Mouse (Mus musculus): ENCODE measurements around the gene Myo15.

- TF ChIP-seq GATA1 (IDR thresholded peaks at IDR 0.05; ENCODE audit: borderline replicate concordance, low read length) = no peak
- no peak for TF ChIP-seq FLI1 (IDR thresholded peaks at IDR 0.05; ENCODE audit: low read length)
Measured at GRCm38 (mm10) chr11:60478121-60478520, 9.0 kb downstream of the Myo15 start.

Measured in megakaryocyte, embryonic 14.5 days (primary cell).